Mouse (Mus musculus): ENCODE results near the gene Sv2b. TPM values are rescaled to one million over a fixed set of nuclear protein-coding genes. Genes with fewer than 3 reads are reported as not detected.

The Sv2b gene
- polyA plus RNA-seq (2011; ENCODE audit: insufficient read depth, insufficient read length, low read depth, missing spikeins) = not detected in 2 replicates

DNA sequence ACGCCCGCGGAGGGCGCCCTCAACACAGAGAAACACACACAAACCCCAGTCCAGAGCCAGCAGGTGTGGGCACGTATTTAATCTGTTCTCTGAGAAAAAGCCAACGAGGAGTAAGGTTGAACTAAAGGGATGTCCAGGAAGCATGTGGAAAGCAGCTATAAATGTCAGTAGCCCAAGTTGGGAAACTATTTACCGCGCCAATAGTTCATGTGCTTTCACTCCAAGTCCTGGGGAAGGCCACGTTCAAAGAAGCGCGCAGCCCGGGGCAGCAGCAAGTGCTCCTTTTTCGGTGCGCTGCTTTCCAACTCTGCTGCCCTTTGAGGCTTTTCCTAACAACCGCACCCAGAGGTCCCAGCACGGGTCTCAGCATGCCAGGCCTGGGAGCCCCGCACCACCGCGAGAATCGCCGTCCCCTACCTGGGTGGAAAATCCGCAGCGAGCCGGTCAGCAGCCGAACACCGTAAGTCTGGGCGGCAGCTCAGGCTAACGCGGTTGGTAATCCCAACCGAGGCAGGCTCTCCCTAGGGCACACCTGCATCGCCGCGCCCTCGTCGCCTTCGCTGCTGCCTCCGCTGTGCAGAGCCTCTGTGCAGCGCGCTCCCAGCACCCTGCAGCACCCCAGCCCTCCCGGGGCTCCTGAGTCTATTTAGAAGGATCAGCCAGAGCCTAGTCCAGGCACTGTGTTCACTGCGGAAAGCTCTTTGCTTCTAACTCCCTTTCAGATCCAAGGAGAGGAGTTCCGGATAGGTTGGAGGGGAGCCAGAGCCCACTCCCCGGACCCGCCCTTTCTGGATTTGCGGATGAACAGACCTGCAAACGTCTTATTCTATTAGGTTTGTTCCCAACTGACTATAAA is at the start of gene Sv2b:
Gene Sv2b (minus strand): TSS at position 806 of the 856 bp plus-strand sequence.
- Histone ChIP-seq H3K27ac (ENCODE audit: insufficient read depth, low read length) (no peak within 1 kb of the TSS), H3K4me3 (ENCODE audit: low read depth, low read length) (peak within 1 kb of the TSS; percentile 44), H3K9ac (ENCODE audit: low read depth, poor library complexity, severe bottlenecking) (peak within 1 kb of the TSS; percentile 15; the same call in 1 of the 2 replicates), H3K36me3 (ENCODE audit: control insufficient read depth, insufficient read depth, low read length, poor library complexity, severe bottlenecking) (no peaks in the 10 kb centered on the region), H3K9me3 (replicated peaks; ENCODE audit: control insufficient read depth, insufficient read depth, low read length, poor library complexity, severe bottlenecking) (no peaks in the 10 kb centered on the region), H3K4me1 (ENCODE audit: control insufficient read depth, insufficient read depth, low read length) (no peaks in the 10 kb centered on the region), H3K27me3 (ENCODE audit: control insufficient read depth, insufficient read depth, low read length, poor library complexity, severe bottlenecking) (peaks cover 2% of the 10 kb centered on the region; the same call in 1 of the 2 replicates)
- TF ChIP-seq CTCF (IDR thresholded peaks at IDR 0.05; ENCODE audit: low read depth, low read length) (no peak), EP300 (IDR thresholded peaks at IDR 0.05; ENCODE audit: insufficient read depth, low read depth, low read length) (no peak), POLR2A (IDR thresholded peaks at IDR 0.05; ENCODE audit: insufficient read depth, low read length) (no peak)

DNA sequence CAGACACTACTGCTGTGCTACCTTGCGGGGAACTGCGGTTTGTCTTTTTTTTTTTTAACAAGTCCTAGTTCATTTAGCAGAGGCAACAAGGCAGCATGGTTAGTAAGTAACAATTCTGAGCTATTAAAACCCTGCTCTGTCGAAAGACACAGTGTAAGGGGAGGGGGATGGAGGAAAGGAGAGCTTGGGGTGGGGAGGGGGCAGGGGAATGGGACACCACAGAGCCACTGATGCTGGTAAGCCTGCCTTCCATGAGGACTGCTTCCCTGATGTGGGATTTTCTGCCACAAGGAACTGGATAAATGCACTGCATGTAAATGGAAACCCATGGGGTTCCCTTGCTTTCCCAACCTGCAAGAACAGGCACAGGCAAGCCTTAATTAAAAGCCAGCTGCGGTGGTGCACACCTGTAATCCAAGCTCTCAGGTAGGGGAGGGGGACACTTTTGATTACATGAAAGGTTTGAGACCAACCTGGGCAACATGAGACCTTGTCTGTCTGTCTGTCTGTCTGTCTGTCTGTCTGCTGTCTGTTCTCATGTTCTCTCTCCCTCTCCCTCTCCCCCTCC is 49.3 kb upstream of the Sv2b start:
- Histone ChIP-seq H3K9ac (ENCODE audit: low read depth, poor library complexity, severe bottlenecking) (no peak overlapping the region), H3K27ac (ENCODE audit: insufficient read depth, low read length) (no peak overlapping the region), H3K27me3 (ENCODE audit: control insufficient read depth, insufficient read depth, low read length, poor library complexity, severe bottlenecking) (no peaks in the 10 kb centered on the region), H3K4me1 (ENCODE audit: control insufficient read depth, insufficient read depth, low read length) (no peaks in the 10 kb centered on the region), H3K4me3 (ENCODE audit: low read depth, low read length) (no peak overlapping the region), H3K9me3 (replicated peaks; ENCODE audit: control insufficient read depth, insufficient read depth, low read length, poor library complexity, severe bottlenecking) (0 out of 2 replicates have a peak, but pooled peaks cover 3% of the 10 kb centered on the region), H3K36me3 (ENCODE audit: control insufficient read depth, insufficient read depth, low read length, poor library complexity, severe bottlenecking) (no peaks in the 10 kb centered on the region)
- TF ChIP-seq EP300 (IDR thresholded peaks at IDR 0.05; ENCODE audit: insufficient read depth, low read depth, low read length) (no peak), CTCF (IDR thresholded peaks at IDR 0.05; ENCODE audit: low read depth, low read length) (no peak), POLR2A (IDR thresholded peaks at IDR 0.05; ENCODE audit: insufficient read depth, low read length) (no peak)

DNA sequence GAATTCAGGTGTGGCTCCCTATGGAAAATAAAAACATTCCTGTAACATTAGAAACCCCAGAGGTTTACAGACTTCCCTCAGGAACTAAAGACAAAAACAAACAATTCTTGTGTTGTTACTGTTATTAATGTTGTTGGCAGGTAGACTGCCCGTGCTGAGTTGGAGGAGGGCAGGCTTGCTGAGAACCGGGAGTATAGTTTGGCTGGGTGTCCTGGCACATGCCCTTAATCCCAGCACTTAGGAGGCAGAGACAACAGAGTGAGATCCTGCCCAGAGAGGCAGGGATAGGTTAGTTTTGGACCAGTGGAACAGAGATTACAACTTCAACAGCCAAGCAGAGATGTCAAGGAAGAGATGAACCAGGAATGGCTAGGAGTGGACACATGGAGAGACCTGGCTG is 46.5 kb upstream of the Sv2b start:
- no peaks in the 10 kb centered on the region for H3K36me3 ChIP-seq (ENCODE audit: control insufficient read depth, insufficient read depth, low read length, poor library complexity, severe bottlenecking)
- no peak overlapping the region for H3K9ac ChIP-seq (ENCODE audit: low read depth, poor library complexity, severe bottlenecking)
- H3K4me3 ChIP-seq (ENCODE audit: low read depth, low read length) = no peak overlapping the region
- TF ChIP-seq POLR2A (IDR thresholded peaks at IDR 0.05; ENCODE audit: insufficient read depth, low read length) (no peak), EP300 (IDR thresholded peaks at IDR 0.05; ENCODE audit: insufficient read depth, low read depth, low read length) (no peak), CTCF (IDR thresholded peaks at IDR 0.05; ENCODE audit: low read depth, low read length) (no peak)
- no peaks in the 10 kb centered on the region for H3K27me3 ChIP-seq (ENCODE audit: control insufficient read depth, insufficient read depth, low read length, poor library complexity, severe bottlenecking)
- H3K4me1 ChIP-seq (ENCODE audit: control insufficient read depth, insufficient read depth, low read length) = no peaks in the 10 kb centered on the region
- H3K27ac ChIP-seq (ENCODE audit: insufficient read depth, low read length) = no peak overlapping the region
- H3K9me3 ChIP-seq (replicated peaks; ENCODE audit: control insufficient read depth, insufficient read depth, low read length, poor library complexity, severe bottlenecking) = no peaks in the 10 kb centered on the region

DNA sequence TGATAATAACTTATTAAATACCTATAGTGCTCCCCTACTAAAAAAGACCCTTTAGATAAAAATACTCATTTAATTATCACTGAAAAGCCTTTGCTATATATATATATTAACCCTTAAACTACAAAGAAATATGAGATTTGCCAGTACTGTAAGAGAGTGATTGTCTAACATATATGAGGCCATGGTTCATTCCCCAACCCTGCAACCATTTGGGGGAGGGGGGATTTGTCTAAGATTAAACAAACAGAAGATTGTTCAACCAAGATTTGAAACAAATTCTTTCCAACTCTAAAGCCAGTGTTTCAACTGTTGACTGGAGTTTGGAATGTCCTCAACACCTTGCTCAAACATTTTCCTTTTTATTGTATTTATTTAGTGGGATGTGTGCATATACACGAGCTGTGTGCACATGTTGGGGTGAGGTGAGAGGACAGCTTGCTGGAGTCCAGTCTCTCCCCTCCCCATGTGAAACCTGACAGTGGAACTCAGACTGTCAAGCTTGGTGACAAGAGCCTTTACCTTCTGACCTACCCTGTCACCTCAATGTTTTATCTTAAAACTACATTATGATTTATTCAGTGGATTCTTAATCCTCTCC is 43.8 kb upstream of the Sv2b start:
- no peaks in the 10 kb centered on the region for H3K36me3 ChIP-seq (ENCODE audit: control insufficient read depth, insufficient read depth, low read length, poor library complexity, severe bottlenecking)
- H3K27ac ChIP-seq (ENCODE audit: insufficient read depth, low read length) = no peak overlapping the region
- no peak overlapping the region for H3K4me3 ChIP-seq (ENCODE audit: low read depth, low read length)
- H3K9ac ChIP-seq (ENCODE audit: low read depth, poor library complexity, severe bottlenecking) = no peak overlapping the region
- H3K9me3 ChIP-seq (replicated peaks; ENCODE audit: control insufficient read depth, insufficient read depth, low read length, poor library complexity, severe bottlenecking) = no peaks in the 10 kb centered on the region
- TF ChIP-seq CTCF (IDR thresholded peaks at IDR 0.05; ENCODE audit: low read depth, low read length) (no peak), POLR2A (IDR thresholded peaks at IDR 0.05; ENCODE audit: insufficient read depth, low read length) (no peak), EP300 (IDR thresholded peaks at IDR 0.05; ENCODE audit: insufficient read depth, low read depth, low read length) (no peak)
- H3K27me3 ChIP-seq (ENCODE audit: control insufficient read depth, insufficient read depth, low read length, poor library complexity, severe bottlenecking) = no peaks in the 10 kb centered on the region
- H3K4me1 ChIP-seq (ENCODE audit: control insufficient read depth, insufficient read depth, low read length) = no peaks in the 10 kb centered on the region

DNA sequence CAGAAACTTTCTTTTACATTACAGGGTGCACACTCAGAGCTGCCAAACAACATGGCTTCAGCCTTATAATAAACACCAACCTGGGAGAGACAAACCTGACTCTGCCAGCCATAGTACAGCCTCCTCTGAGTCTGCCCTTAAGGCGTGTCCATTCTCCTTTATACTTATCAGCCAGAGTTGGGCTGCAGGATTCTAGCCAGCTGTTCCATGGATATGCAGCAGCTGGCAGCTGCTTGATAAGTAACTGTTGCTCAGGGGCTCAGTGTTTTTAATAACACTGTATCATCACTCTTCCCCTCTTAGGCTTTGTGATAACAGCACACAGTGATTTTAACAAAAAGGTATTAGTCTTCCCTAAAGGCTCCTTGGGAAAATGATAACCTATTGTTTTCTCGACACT is 41.1 kb upstream of the Sv2b start:
- H3K36me3 ChIP-seq (ENCODE audit: control insufficient read depth, insufficient read depth, low read length, poor library complexity, severe bottlenecking) = no peaks in the 10 kb centered on the region
- no peak overlapping the region for H3K27ac ChIP-seq (ENCODE audit: insufficient read depth, low read length)
- no peak for TF ChIP-seq POLR2A (IDR thresholded peaks at IDR 0.05; ENCODE audit: insufficient read depth, low read length)
- TF ChIP-seq CTCF (IDR thresholded peaks at IDR 0.05; ENCODE audit: low read depth, low read length) = no peak
- TF ChIP-seq EP300 (IDR thresholded peaks at IDR 0.05; ENCODE audit: insufficient read depth, low read depth, low read length) = no peak
- no peaks in the 10 kb centered on the region; the same call in 1 of the 2 replicates for H3K27me3 ChIP-seq (ENCODE audit: control insufficient read depth, insufficient read depth, low read length, poor library complexity, severe bottlenecking)
- H3K9me3 ChIP-seq (replicated peaks; ENCODE audit: control insufficient read depth, insufficient read depth, low read length, poor library complexity, severe bottlenecking) = no peaks in the 10 kb centered on the region
- no peak overlapping the region for H3K9ac ChIP-seq (ENCODE audit: low read depth, poor library complexity, severe bottlenecking)
- H3K4me1 ChIP-seq (ENCODE audit: control insufficient read depth, insufficient read depth, low read length) = no peaks in the 10 kb centered on the region
- no peak overlapping the region for H3K4me3 ChIP-seq (ENCODE audit: low read depth, low read length)

All from ES-Bruce4 (cell line).